Mouse (Mus musculus) olfactory bulb, adult 2 months (tissue): Measurements from ENCODE around the gene Hdhd3.

ENCODE experiments used
- CTCF ChIP-seq: fragments of 200-500 bp; IDR thresholded peaks from 2 replicates; pipeline ENCODE4 v1.5.1; 2012; ENCODE audit warnings: low read depth, mild to moderate bottlenecking, low read length, moderate library complexity; ENCODE audit not compliant: insufficient read depth
- POLR2A ChIP-seq: fragments of 200-500 bp; IDR thresholded peaks from 2 replicates; pipeline ENCODE4 v1.6.1; 2012; ENCODE audit warnings: mild to moderate bottlenecking, low read depth, low read length, moderate library complexity; ENCODE audit not compliant: insufficient read depth

- no peak for TF ChIP-seq CTCF
- no peak for TF ChIP-seq POLR2A
Observed at GRCm38 (mm10) chr4:62551966-62552365, 48.7 kb upstream of the Hdhd3 start.
